Mouse (Mus musculus): Measurements from ENCODE around the gene Srebf2. TPM values are rescaled to one million over a fixed set of nuclear protein-coding genes. Genes with fewer than 3 reads are reported as not detected.

Gene Srebf2
- polyA plus RNA-seq, 1 experiment: 410 TPM

- Histone ChIP-seq H3K4me1 (replicated peaks; ENCODE audit: control insufficient read depth, insufficient read depth, low read length) (peaks cover 51% of the 10 kb centered on the region), H3K36me3 (ENCODE audit: control insufficient read depth, insufficient read depth, low read length) (0 out of 2 replicates have a peak, but pooled peaks cover 7% of the 10 kb centered on the region), H3K4me3 (ENCODE audit: control insufficient read depth, insufficient read depth, low read length) (peak overlapping the region; percentile 67), H3K27me3 (ENCODE audit: control insufficient read depth, insufficient read depth, low read length) (no peaks in the 10 kb centered on the region), H3K27ac (ENCODE audit: control insufficient read depth, insufficient read depth, low read length) (peak overlapping the region; percentile 100)
- TF ChIP-seq CTCF (IDR thresholded peaks at IDR 0.05; ENCODE audit: borderline replicate concordance, control insufficient read depth, extremely low read depth, insufficient read depth, low read length, poor library complexity) (no peak), POLR2A (IDR thresholded peaks at IDR 0.05; ENCODE audit: control insufficient read depth, extremely low read depth, insufficient read depth, low read length, poor library complexity) (peak; percentile 51; the same call in 1 of the 2 replicates)
- peak; percentile 70 for DNase-seq
- 11% methylated on average over 22 of the region's 22 CpGs for WGBS
Observed at GRCm38 (mm10) chr15:82166240-82167100, 19.5 kb downstream of the Srebf2 start.

- Histone ChIP-seq H3K4me1 (replicated peaks; ENCODE audit: control insufficient read depth, insufficient read depth, low read length) (peaks cover 47% of the 10 kb centered on the region), H3K36me3 (ENCODE audit: control insufficient read depth, insufficient read depth, low read length) (peaks cover 14% of the 10 kb centered on the region), H3K4me3 (ENCODE audit: control insufficient read depth, insufficient read depth, low read length) (no peak overlapping the region), H3K27ac (ENCODE audit: control insufficient read depth, insufficient read depth, low read length) (peak overlapping the region; percentile 100), H3K27me3 (ENCODE audit: control insufficient read depth, insufficient read depth, low read length) (no peaks in the 10 kb centered on the region)
- 77% methylated on average over 23 of the region's 23 CpGs for WGBS
- TF ChIP-seq POLR2A (IDR thresholded peaks at IDR 0.05; ENCODE audit: control insufficient read depth, extremely low read depth, insufficient read depth, low read length, poor library complexity): no peak
- TF ChIP-seq CTCF (IDR thresholded peaks at IDR 0.05; ENCODE audit: borderline replicate concordance, control insufficient read depth, extremely low read depth, insufficient read depth, low read length, poor library complexity): no peak
- no peak for DNase-seq
Observed at GRCm38 (mm10) chr15:82167201-82168168, 20.5 kb downstream of the Srebf2 start.

GRCm38 (mm10) chr15:82169671-82170070 lies 22.7 kb downstream of the Srebf2 start:
- Histone ChIP-seq H3K4me1 (replicated peaks; ENCODE audit: control insufficient read depth, insufficient read depth, low read length) (peaks cover 27% of the 10 kb centered on the region), H3K27ac (ENCODE audit: control insufficient read depth, insufficient read depth, low read length) (no peak overlapping the region), H3K36me3 (ENCODE audit: control insufficient read depth, insufficient read depth, low read length) (peaks cover 34% of the 10 kb centered on the region), H3K27me3 (ENCODE audit: control insufficient read depth, insufficient read depth, low read length) (no peaks in the 10 kb centered on the region), H3K4me3 (ENCODE audit: control insufficient read depth, insufficient read depth, low read length) (no peak overlapping the region)
- no peak for TF ChIP-seq POLR2A (IDR thresholded peaks at IDR 0.05; ENCODE audit: control insufficient read depth, extremely low read depth, insufficient read depth, low read length, poor library complexity)
- no peak for TF ChIP-seq CTCF (IDR thresholded peaks at IDR 0.05; ENCODE audit: borderline replicate concordance, control insufficient read depth, extremely low read depth, insufficient read depth, low read length, poor library complexity)
- no peak for DNase-seq
- WGBS: over 99% methylated on average over 5 of the region's 5 CpGs

GRCm38 (mm10) chr15:82170437-82171377 lies 23.7 kb downstream of the Srebf2 start:
- H3K4me3 ChIP-seq (ENCODE audit: control insufficient read depth, insufficient read depth, low read length): no peak overlapping the region
- 95% methylated on average over 36 of the region's 36 CpGs for WGBS
- H3K27ac ChIP-seq (ENCODE audit: control insufficient read depth, insufficient read depth, low read length): no peak overlapping the region
- peaks cover 23% of the 10 kb centered on the region for H3K4me1 ChIP-seq (replicated peaks; ENCODE audit: control insufficient read depth, insufficient read depth, low read length)
- no peak for TF ChIP-seq CTCF (IDR thresholded peaks at IDR 0.05; ENCODE audit: borderline replicate concordance, control insufficient read depth, extremely low read depth, insufficient read depth, low read length, poor library complexity)
- no peak for TF ChIP-seq POLR2A (IDR thresholded peaks at IDR 0.05; ENCODE audit: control insufficient read depth, extremely low read depth, insufficient read depth, low read length, poor library complexity)
- H3K27me3 ChIP-seq (ENCODE audit: control insufficient read depth, insufficient read depth, low read length): no peaks in the 10 kb centered on the region
- DNase-seq: no peak
- H3K36me3 ChIP-seq (ENCODE audit: control insufficient read depth, insufficient read depth, low read length): peaks cover 44% of the 10 kb centered on the region

GRCm38 (mm10) chr15:82172648-82173047 lies 25.7 kb downstream of the Srebf2 start:
- peaks cover 10% of the 10 kb centered on the region for H3K4me1 ChIP-seq (replicated peaks; ENCODE audit: control insufficient read depth, insufficient read depth, low read length)
- H3K27ac ChIP-seq (ENCODE audit: control insufficient read depth, insufficient read depth, low read length): no peak overlapping the region
- WGBS: 97% methylated on average over 8 of the region's 8 CpGs
- H3K27me3 ChIP-seq (ENCODE audit: control insufficient read depth, insufficient read depth, low read length): no peaks in the 10 kb centered on the region
- DNase-seq: no peak
- peaks cover 60% of the 10 kb centered on the region for H3K36me3 ChIP-seq (ENCODE audit: control insufficient read depth, insufficient read depth, low read length)
- TF ChIP-seq POLR2A (IDR thresholded peaks at IDR 0.05; ENCODE audit: control insufficient read depth, extremely low read depth, insufficient read depth, low read length, poor library complexity) (no peak), CTCF (IDR thresholded peaks at IDR 0.05; ENCODE audit: borderline replicate concordance, control insufficient read depth, extremely low read depth, insufficient read depth, low read length, poor library complexity) (no peak)
- H3K4me3 ChIP-seq (ENCODE audit: control insufficient read depth, insufficient read depth, low read length): no peak overlapping the region
